Mouse (Mus musculus) forebrain, embryonic 12.5 days (tissue): ENCODE results near the gene Wfdc12. TPM values are rescaled to one million over a fixed set of nuclear protein-coding genes. Genes with fewer than 3 reads are reported as not detected.

Experiments used
- ATAC-seq: fragments of 200-750 bp; cut with Nextera tagmentation; 2 replicates; pipeline ENCODE4 v1.8.0; 2017; ENCODE audit warnings: moderate TSS enrichment; ENCODE audit not compliant: low FRiP score
- H3K27ac ChIP-seq: fragments of 300-500 bp; sonication (generic); 2 replicates; pipeline ENCODE4 v1.5.1; 2016; ENCODE audit warnings: mild to moderate bottlenecking
- H3K27me3 ChIP-seq: fragments of 300-500 bp; sonication (generic); 2 replicates; pipeline ENCODE4 v1.6.1; 2016; ENCODE audit warnings: mild to moderate bottlenecking
- H3K36me3 ChIP-seq: fragments of 300-500 bp; sonication (generic); replicated peaks from 2 replicates; pipeline ENCODE4 v1.6.1; 2016; ENCODE audit warnings: mild to moderate bottlenecking
- H3K4me1 ChIP-seq: fragments of 300-500 bp; sonication (generic); 2 replicates; pipeline ENCODE4 v1.6.1; 2016
- H3K4me2 ChIP-seq: fragments of 300-500 bp; sonication (generic); 2 replicates; pipeline ENCODE4 v1.6.1; 2016; ENCODE audit warnings: mild to moderate bottlenecking, moderate library complexity
- H3K4me3 ChIP-seq: fragments of 300-500 bp; sonication (generic); replicated peaks from 2 replicates; pipeline ENCODE4 v1.5.1; 2016; ENCODE audit warnings: mild to moderate bottlenecking
- H3K9ac ChIP-seq: fragments of 300-500 bp; sonication (generic); 2 replicates; pipeline ENCODE4 v1.6.1; 2016; ENCODE audit warnings: mild to moderate bottlenecking
- H3K9me3 ChIP-seq: fragments of 300-500 bp; sonication (generic); 2 replicates; pipeline ENCODE4 v1.6.1; 2016
- WGBS: fragments of 180-500 bp; shearing (Covaris S2); methylation state at CpG from one replicate; pipeline ENCODE4 v1.1.7; 2016; 5-methylcytosine and 5-hydroxymethylcytosine counted together
- polyA plus RNA-seq: library from polyadenylated mRNA; unstranded; fragments of >200 nt; fragmentation: Nextera tagmentation; extraction: Ambion mirVana; gene quantifications from 2 replicates; pipeline ENCODE4 v1.2.1, GENCODE M21; 2016

Gene Wfdc12
- polyA plus RNA-seq, 1 experiment from 2014 or later, result not detected

- no peak overlapping the region for H3K4me2 ChIP-seq
- H3K27me3 ChIP-seq, result peaks cover 51% of the 10 kb centered on the region
- H3K9me3 ChIP-seq, result no peaks in the 10 kb centered on the region
- H3K9ac ChIP-seq, result no peak overlapping the region
- no peak overlapping the region for H3K4me3 ChIP-seq
- WGBS, result 82% methylated on average over 8 of the region's 8 CpGs
- no peak overlapping the region for H3K27ac ChIP-seq
- H3K36me3 ChIP-seq, result no peaks in the 10 kb centered on the region
- H3K4me1 ChIP-seq, result peaks cover 18% of the 10 kb centered on the region
- ATAC-seq, result no peak
Observed at GRCm38 (mm10) chr2:164174649-164175395, 15.6 kb downstream of the Wfdc12 start.

GRCm38 (mm10) chr2:164173394-164173793 is 17.0 kb downstream of the Wfdc12 start:
- WGBS, result 74% methylated on average over 3 of the region's 3 CpGs

GRCm38 (mm10) chr2:164170902-164171301 is 19.5 kb downstream of the Wfdc12 start, which contains the start of gene Kcns1:
Gene Kcns1, minus strand, starts transcription at chr2:164171113.
- H3K9me3 ChIP-seq, result 0 out of 2 replicates have a peak, but pooled peaks cover 2% of the 10 kb centered on the region
- H3K36me3 ChIP-seq, result no peaks in the 10 kb centered on the region
- H3K27me3 ChIP-seq, result peaks cover 84% of the 10 kb centered on the region
- WGBS, result 2% methylated on average over 23 of the region's 29 CpGs
- no peak within 1 kb of the TSS for H3K27ac ChIP-seq
- H3K4me2 ChIP-seq, result peak within 1 kb of the TSS; percentile 59
- H3K9ac ChIP-seq, result peak within 1 kb of the TSS; percentile 34; the same call in 1 of the 2 replicates
- peak within 1 kb of the TSS; percentile 35 for H3K4me3 ChIP-seq
- no peak for ATAC-seq
- H3K4me1 ChIP-seq, result peaks cover 29% of the 10 kb centered on the region

More at GRCm38 (mm10) chr2:164173394-164173793, 17.0 kb downstream of the Wfdc12 start:
- Histone ChIP-seq H3K4me3 (no peak overlapping the region), H3K9ac (no peak overlapping the region), H3K9me3 (0 out of 2 replicates have a peak, but pooled peaks cover 2% of the 10 kb centered on the region), H3K36me3 (no peaks in the 10 kb centered on the region), H3K27ac (no peak overlapping the region), H3K4me2 (no peak overlapping the region), H3K27me3 (peaks cover 65% of the 10 kb centered on the region), H3K4me1 (peaks cover 24% of the 10 kb centered on the region)
- no peak for ATAC-seq

GRCm38 (mm10) chr2:164170326-164170725 is 20.1 kb downstream of the Wfdc12 start:
- Histone ChIP-seq H3K4me2 (peak overlapping the region; percentile 59), H3K4me3 (no peak overlapping the region; the same call in 1 of the 2 replicates), H3K4me1 (peaks cover 29% of the 10 kb centered on the region), H3K9me3 (0 out of 2 replicates have a peak, but pooled peaks cover 2% of the 10 kb centered on the region), H3K27ac (no peak overlapping the region), H3K27me3 (peaks cover 86% of the 10 kb centered on the region), H3K36me3 (no peaks in the 10 kb centered on the region), H3K9ac (no peak overlapping the region)
- 3% methylated on average over 11 of the region's 11 CpGs for WGBS
- ATAC-seq, result no peak

- Histone ChIP-seq H3K27ac (no peak overlapping the region), H3K27me3 (peaks cover 84% of the 10 kb centered on the region), H3K9me3 (0 out of 2 replicates have a peak, but pooled peaks cover 2% of the 10 kb centered on the region), H3K4me3 (peak overlapping the region; percentile 37), H3K4me1 (peaks cover 29% of the 10 kb centered on the region), H3K36me3 (no peaks in the 10 kb centered on the region), H3K9ac (no peak overlapping the region), H3K4me2 (peak overlapping the region; percentile 52)
- WGBS, result 10% methylated on average over 42 of the region's 42 CpGs
- peak; percentile 64; the same call in 1 of the 2 replicates for ATAC-seq
Observed at GRCm38 (mm10) chr2:164168571-164168946, 21.8 kb downstream of the Wfdc12 start.

GRCm38 (mm10) chr2:164167752-164168570 is 22.4 kb downstream of the Wfdc12 start:
- Histone ChIP-seq H3K4me1 (peaks cover 29% of the 10 kb centered on the region), H3K9me3 (0 out of 2 replicates have a peak, but pooled peaks cover 2% of the 10 kb centered on the region), H3K4me2 (peak overlapping the region; percentile 52), H3K27ac (no peak overlapping the region), H3K9ac (no peak overlapping the region), H3K4me3 (peak overlapping the region; percentile 37), H3K36me3 (no peaks in the 10 kb centered on the region), H3K27me3 (peaks cover 78% of the 10 kb centered on the region)
- WGBS, result 12% methylated on average over 90 of the region's 90 CpGs
- 0 out of 2 replicates have a peak, but pooled peaks have one; percentile 39 for ATAC-seq

GRCm38 (mm10) chr2:164164941-164165340 is 25.5 kb downstream of the Wfdc12 start:
- 0 out of 2 replicates have a peak, but pooled peaks cover 2% of the 10 kb centered on the region for H3K9me3 ChIP-seq
- H3K27me3 ChIP-seq, result peaks cover 51% of the 10 kb centered on the region
- no peaks in the 10 kb centered on the region for H3K36me3 ChIP-seq
- 94% methylated on average over 5 of the region's 5 CpGs for WGBS
- H3K4me1 ChIP-seq, result peaks cover 13% of the 10 kb centered on the region
- H3K9ac ChIP-seq, result no peak overlapping the region
- ATAC-seq, result no peak
- no peak overlapping the region for H3K4me2 ChIP-seq
- no peak overlapping the region for H3K27ac ChIP-seq
- no peak overlapping the region for H3K4me3 ChIP-seq

- Histone ChIP-seq H3K36me3 (0 out of 2 replicates have a peak, but pooled peaks cover 7% of the 10 kb centered on the region), H3K4me3 (no peak overlapping the region), H3K4me2 (no peak overlapping the region), H3K9me3 (no peaks in the 10 kb centered on the region), H3K9ac (no peak overlapping the region), H3K4me1 (no peaks in the 10 kb centered on the region), H3K27ac (no peak overlapping the region), H3K27me3 (peaks cover 17% of the 10 kb centered on the region)
- 85% methylated on average over 11 of the region's 11 CpGs for WGBS
- no peak for ATAC-seq
Observed at GRCm38 (mm10) chr2:164161515-164162055, 28.8 kb downstream of the Wfdc12 start.

GRCm38 (mm10) chr2:164158838-164159237 is 31.6 kb downstream of the Wfdc12 start:
- Histone ChIP-seq H3K36me3 (peaks cover 22% of the 10 kb centered on the region), H3K27me3 (no peaks in the 10 kb centered on the region), H3K4me1 (no peaks in the 10 kb centered on the region), H3K4me3 (no peak overlapping the region), H3K9ac (no peak overlapping the region), H3K4me2 (no peak overlapping the region), H3K9me3 (no peaks in the 10 kb centered on the region), H3K27ac (no peak overlapping the region)
- WGBS, result 85% methylated on average over 2 of the region's 2 CpGs
- ATAC-seq, result no peak

- Histone ChIP-seq H3K36me3 (peaks cover 47% of the 10 kb centered on the region), H3K27me3 (no peaks in the 10 kb centered on the region), H3K4me2 (no peak overlapping the region), H3K4me1 (no peaks in the 10 kb centered on the region), H3K9me3 (no peaks in the 10 kb centered on the region), H3K4me3 (no peak overlapping the region), H3K9ac (no peak overlapping the region), H3K27ac (no peak overlapping the region)
- ATAC-seq, result no peak
- 85% methylated on average over 7 of the region's 7 CpGs for WGBS
Observed at GRCm38 (mm10) chr2:164156158-164156557, 34.2 kb downstream of the Wfdc12 start.

GRCm38 (mm10) chr2:164154007-164154406 is 36.4 kb downstream of the Wfdc12 start:
- H3K9me3 ChIP-seq, result no peaks in the 10 kb centered on the region
- no peaks in the 10 kb centered on the region for H3K27me3 ChIP-seq
- 95% methylated on average over 10 of the region's 10 CpGs for WGBS
- H3K4me1 ChIP-seq, result no peaks in the 10 kb centered on the region
- no peak for ATAC-seq
- H3K9ac ChIP-seq, result no peak overlapping the region
- no peak overlapping the region for H3K4me2 ChIP-seq
- H3K4me3 ChIP-seq, result no peak overlapping the region
- H3K36me3 ChIP-seq, result peaks cover 47% of the 10 kb centered on the region
- H3K27ac ChIP-seq, result no peak overlapping the region

GRCm38 (mm10) chr2:164152341-164152740 is 38.1 kb downstream of the Wfdc12 start:
- H3K4me3 ChIP-seq, result no peak overlapping the region
- no peaks in the 10 kb centered on the region for H3K9me3 ChIP-seq
- WGBS, result 92% methylated on average over 11 of the region's 11 CpGs
- no peak overlapping the region for H3K9ac ChIP-seq
- ATAC-seq, result no peak
- H3K4me1 ChIP-seq, result no peaks in the 10 kb centered on the region
- peaks cover 46% of the 10 kb centered on the region for H3K36me3 ChIP-seq
- H3K4me2 ChIP-seq, result no peak overlapping the region
- H3K27me3 ChIP-seq, result no peaks in the 10 kb centered on the region
- no peak overlapping the region for H3K27ac ChIP-seq
